24 mouse cellular contexts compared by ENCODE assay signal in the genomic region with DNA sequence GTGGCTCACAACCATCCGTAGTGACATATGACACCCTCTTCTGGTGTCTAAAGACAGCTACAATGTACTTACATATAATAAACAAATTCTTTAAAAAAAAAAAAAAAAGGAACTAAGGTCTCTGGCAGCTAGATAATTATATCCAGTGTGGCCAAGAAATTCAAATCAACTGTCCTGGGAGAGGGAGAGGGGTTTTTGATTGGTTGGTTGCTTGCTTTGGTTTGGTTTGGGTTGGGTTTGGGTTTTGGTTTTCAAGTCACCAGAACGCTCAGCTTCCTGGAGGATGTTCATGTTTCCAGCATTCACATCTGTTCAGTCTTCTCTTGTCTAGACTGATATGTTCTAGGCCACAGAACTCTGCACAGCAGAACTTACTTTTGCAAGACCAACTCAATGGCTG. TPM values are rescaled to one million over a fixed set of nuclear protein-coding genes. Genes with fewer than 3 reads are reported as not detected.
"Had no signal": no experiment of that assay in that cellular context is flagged by ENCODE, and none has a peak within 500 bp of the region (broad histone marks: within the 10 kb centered on the region; RNA-seq: fewer than 3 reads in every experiment).

No protein-coding gene starts in this region.

- H3K27me3 ChIP-seq: liver, embryonic 13.5 days; liver, embryonic 15.5 days; lung, embryonic 15.5 days; midbrain, embryonic 12.5 days; neural tube, embryonic 12.5 days had no signal

- H3K36me3 ChIP-seq: liver, embryonic 13.5 days; liver, embryonic 15.5 days; lung, embryonic 15.5 days; midbrain, embryonic 10.5 days; midbrain, embryonic 12.5 days; neural tube, embryonic 12.5 days had no signal

- DNase-seq: liver, embryonic 13.5 days; liver, postnatal 0 days; lung, adult 2 months; lung, postnatal 14 days; lung, postnatal 4 days; midbrain, embryonic 14.5 days; right cerebral cortex, postnatal 14 days; right cerebral cortex, postnatal 4 days; thymus, adult 18-20 months; thymus, postnatal 14 days; thymus, postnatal 36 days had no signal

- H3K9ac ChIP-seq: liver, embryonic 13.5 days; liver, embryonic 15.5 days; liver, postnatal 0 days; lung, embryonic 15.5 days; midbrain, embryonic 12.5 days; neural tube, embryonic 12.5 days had no signal

- H3K4me1 ChIP-seq: liver, embryonic 13.5 days; liver, embryonic 15.5 days; lung, embryonic 15.5 days; midbrain, embryonic 12.5 days; neural tube, embryonic 12.5 days had no signal

- H3K4me3 ChIP-seq: liver, embryonic 13.5 days; liver, embryonic 15.5 days; lung, embryonic 15.5 days; midbrain, embryonic 10.5 days; midbrain, embryonic 12.5 days; myocyte; neural tube, embryonic 12.5 days had no signal

- H3K4me2 ChIP-seq: liver, embryonic 13.5 days; liver, embryonic 15.5 days; lung, embryonic 15.5 days; midbrain, embryonic 12.5 days; neural tube, embryonic 12.5 days had no signal

- H3K27ac ChIP-seq: liver, embryonic 13.5 days; liver, embryonic 15.5 days; lung, embryonic 15.5 days; midbrain, embryonic 10.5 days; midbrain, embryonic 12.5 days; neural tube, embryonic 12.5 days had no signal

- H3K9me3 ChIP-seq: liver, embryonic 13.5 days; liver, embryonic 15.5 days; lung, embryonic 15.5 days; midbrain, embryonic 10.5 days; midbrain, embryonic 12.5 days; neural tube, embryonic 12.5 days had no signal

RNA-seq across cellular contexts. Expression of a gene that starts 5.8 kb away (rescaled TPM):
- total RNA-seq: megakaryocyte, adult 5-6 weeks; megakaryocyte-erythroid progenitor cell, adult 5-6 weeks; neutrophil, adult 5-6 weeks had no signal
- polyA plus RNA-seq: liver, embryonic 13.5 days; liver, embryonic 15.5 days; liver, postnatal 0 days; lung, adult 2 months; lung, embryonic 15.5 days; midbrain, embryonic 10.5 days; midbrain, embryonic 12.5 days; midbrain, embryonic 16.5 days; myocyte; neural tube, embryonic 12.5 days; small intestine, adult 2 months; stomach, embryonic 14.5 days; thymus, postnatal 0 days had no signal
